Mouse (Mus musculus) lung, postnatal 14 days (tissue): ENCODE measurements at regions not wholly inside any gene's neighbourhood (a gene's known extent, or its start where the extent isn't known, plus 50 kb on each side); places are given as distances from the start of the nearest gene placed in this dataset.
"Not testable (repeated sequence)": the region's sequence is repeated elsewhere in the genome, so short reads cannot be mapped to it uniquely, and the experiment has no call there.

Experiments
- DNase-seq: peaks from one replicate; pipeline ENCODE4 v3.0.0; 2021

DNA sequence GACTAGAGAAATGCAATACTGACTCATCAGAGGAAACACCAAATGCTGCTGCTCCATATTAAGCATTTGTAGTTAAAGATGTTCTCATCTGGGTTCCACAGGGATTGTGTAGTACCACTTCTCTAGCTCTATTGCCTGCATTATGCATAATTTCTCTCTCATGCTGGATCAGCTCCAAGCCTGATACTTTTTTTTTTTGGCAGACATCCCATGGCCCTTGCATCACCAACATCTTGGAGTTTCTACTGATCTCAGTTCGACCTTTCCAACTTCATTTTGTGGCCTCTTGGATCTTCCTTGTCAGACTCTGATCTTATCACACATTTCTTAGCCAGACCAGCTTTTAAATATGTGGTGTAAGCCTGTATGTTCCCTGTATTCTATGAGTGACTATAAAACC lies 701.1 kb upstream of the Nr2f1 start:
- no peak for DNase-seq

DNA sequence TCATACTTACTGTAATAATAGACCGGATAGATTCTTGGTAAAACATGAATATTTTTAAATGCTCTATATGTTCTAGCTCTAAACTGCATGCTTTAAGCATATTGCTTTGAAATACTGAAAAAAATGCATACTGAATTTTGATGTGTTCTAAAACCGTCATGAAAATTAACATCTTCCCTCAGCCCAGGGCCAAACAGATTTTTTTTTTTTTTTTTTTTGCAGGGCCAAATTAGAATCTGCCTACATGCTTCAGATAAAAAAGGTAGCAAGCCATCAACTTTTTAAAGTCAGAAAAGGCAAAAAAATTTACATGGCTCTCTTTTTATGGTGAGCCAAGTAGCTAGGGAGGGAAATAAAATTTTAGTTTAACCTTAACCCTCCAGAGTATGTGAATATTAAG lies 692.7 kb upstream of the Nr2f1 start:
- DNase-seq, result no peak

DNA sequence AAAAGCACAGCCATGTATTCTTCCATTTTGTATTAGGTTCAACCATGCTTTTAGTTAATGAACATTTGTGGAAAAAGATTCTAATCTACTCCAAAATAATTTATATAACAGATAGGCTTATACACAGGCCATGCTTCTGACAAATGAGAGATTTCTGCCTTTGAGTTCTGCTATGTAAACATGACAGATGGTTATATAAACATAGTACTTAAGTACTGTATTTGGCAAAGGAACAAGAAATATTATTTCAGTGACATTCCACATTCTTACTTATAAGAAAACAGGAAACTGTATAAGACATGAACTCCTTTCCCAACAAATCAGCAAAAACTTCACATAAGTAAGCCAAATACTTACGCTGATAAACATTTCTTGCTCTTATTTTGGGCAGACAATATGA lies 683.5 kb upstream of the Nr2f1 start:
- DNase-seq, result no peak

DNA sequence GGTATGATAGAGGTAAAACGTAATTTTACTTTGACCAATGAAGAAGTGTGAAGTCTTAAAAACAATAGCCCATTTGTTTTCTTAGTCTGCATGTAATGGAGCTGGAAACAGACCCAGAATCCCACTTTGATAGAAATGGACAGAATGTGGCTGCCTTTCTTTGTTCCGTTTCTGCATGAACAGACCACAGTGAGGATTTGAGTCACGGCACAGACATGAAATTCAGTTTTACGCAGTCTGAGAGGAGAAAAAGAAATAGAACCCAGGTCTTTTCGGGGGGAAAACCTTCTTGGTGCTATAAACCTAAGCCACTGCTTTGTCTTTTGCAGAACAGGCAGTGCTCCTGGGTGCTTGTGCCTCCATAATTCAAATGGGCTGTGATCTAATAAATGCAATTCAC lies 673.0 kb upstream of the Nr2f1 start:
- DNase-seq, result no peak

DNA sequence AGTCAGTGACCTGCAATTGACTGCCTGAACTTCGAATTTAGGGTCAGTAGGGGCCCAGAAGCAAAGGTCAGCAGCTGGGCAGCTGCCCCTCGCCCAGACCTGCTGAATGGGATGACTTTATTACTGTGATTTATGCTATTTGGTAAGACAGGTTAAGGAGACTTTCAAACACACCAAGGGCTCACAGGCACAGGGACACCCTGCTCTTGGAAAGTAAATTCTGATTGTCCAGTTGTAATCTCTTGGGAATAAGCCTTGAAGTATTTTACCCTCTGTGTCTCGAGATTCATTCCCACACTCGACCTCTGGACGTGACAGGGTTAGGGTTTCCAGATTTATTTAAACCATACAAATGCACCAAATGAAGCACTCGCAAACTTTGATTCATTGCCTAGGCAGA lies 672.4 kb upstream of the Nr2f1 start:
- DNase-seq, result no peak

DNA sequence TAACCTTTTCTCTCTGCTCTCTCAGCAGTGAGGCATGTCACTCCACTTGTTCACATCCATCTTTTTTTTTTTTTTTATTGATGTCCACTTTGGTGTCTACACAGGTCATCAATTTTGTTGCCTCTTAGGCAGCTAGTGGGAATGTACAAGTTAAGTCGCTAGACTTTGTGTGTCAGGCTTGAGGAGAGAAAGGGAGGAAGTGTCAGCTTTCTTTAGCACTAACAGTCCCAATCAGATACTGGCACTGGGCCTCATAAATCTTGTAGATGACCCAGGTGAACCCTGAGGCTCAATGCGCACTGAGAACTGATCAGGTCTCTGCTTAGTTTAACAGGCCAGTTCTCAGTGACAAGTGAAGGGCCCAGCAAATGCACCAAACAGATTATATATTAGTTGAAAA lies 671.7 kb upstream of the Nr2f1 start:
- no peak for DNase-seq

DNA sequence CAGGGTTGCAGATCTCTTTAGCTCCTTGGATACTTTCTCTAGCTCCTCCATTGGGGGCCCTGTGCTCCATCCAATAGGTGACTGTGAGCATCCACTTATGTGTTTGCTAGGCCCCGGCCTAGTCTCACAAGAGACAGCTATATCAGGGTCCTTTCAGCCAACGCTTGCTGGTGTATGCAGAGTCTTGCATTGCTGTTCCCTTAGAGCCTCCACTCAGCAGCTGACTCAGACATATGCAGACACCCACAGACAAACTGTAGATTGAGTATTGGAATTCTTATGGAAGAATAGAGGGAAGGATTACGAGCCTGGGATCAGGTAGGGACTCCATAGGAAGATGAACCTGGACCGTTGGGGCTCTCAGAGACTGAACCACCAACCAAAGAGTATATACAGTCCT lies 624.8 kb upstream of the Nr2f1 start:
- not testable (repeated sequence) for DNase-seq

DNA sequence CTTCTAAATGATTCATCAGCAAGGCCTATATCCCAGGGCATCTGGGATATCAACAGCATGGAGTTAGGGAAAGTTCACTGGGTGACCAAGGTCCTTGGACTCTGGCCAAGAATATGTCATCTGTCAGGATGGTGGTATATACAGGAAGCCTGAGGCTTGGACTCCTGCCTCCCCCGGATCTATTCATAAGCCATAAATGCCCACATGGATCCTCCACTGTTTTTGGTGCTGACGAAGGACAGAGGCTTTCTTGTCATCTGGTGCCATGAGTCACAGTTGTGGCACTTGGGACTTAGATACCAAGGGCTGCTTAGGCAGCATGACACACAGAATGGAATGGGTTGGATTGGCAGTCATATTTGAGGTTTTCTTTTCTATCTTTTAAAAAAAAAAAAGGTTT lies 610.1 kb upstream of the Nr2f1 start:
- DNase-seq, result peak; percentile 1

DNA sequence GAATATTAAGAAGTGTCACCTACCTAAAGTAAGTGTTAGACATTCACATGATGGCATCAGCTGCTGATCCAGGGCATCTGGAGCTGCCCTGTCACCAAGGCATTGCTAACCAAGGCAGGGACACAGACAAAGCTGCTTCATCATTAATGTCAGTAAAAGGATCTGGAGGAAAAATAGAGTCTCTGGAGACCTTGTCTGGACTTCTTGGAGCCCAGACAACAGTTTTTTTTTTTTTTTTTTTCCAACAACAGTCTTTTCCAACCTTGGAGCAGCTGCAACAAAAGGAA lies 603.2 kb upstream of the Nr2f1 start:
- no peak for DNase-seq

DNA sequence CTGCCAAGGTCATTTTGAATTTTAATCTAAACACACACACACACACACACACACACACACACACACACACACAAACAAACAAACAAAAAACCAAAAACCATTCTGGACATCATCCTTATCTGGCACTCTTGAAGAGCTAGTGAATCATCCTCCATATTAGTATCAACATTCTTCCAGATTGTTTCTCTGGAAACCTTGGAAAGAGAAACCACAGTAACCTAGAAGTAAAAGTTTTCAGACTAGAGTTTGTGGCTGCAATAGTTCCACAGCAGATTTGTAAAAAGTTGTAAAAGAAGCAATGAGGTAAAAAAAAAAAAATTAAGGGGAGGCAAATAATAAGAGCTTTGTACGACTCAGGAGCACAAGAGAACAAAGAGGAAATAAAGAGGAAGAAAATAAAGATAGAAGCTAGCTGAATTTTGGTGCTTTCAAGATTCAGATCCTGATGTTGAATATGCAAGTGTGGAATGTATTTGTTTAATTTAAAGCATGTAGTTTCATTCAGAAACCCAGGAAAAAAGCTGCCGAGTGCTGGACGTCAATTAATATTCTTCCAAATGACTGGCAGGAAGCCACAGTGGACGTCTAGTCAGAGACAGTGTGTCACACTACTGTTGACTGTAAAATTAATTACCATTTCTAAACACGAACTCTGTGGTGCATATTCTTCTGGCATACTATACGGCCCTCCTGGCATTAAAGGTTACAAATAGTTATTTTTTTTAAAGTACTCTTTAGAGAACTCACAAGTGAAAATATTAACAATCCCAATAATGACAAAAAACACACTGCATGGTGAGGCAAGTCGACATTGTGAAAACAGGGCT lies 602.7 kb upstream of the Nr2f1 start:
- no peak for DNase-seq

DNA sequence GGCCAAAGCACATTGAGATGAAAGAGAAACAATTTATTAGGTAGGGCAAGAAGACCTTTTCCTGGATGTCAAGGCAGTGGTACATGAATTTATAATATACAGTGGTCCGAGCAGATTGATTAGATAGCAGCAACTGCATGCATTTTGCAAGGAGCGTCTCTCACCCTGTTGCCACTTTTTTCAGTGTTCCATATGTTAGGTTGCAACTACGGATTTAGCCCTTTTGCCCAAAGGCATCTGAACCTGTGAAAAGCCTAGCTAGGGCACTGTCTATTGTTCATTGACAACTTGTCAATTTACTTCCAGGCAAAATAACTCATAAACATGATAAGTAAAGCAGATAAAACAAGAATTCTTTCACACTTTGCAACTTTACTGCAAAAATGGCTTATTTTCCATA lies 600.1 kb upstream of the Nr2f1 start:
- DNase-seq, result no peak

DNA sequence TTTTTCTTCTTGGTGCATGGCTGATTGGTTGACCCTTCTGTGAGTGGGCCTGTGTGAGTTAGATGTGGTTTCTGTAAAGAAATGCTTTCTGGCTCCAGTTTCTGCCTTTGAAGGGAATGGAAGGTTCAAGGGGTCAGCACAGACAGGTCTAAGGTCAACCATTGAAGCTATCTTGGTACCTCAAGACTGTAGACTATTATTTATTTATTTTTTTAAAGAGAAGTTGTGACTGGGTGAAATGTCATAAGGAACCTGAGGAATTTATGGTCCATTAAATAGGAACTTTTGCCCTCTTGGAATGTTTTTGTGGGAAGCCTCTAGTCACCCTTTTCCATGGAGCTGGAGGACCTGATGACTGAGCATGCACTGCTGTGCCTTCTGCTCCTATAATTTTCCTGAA lies 595.7 kb upstream of the Nr2f1 start:
- no peak for DNase-seq

DNA sequence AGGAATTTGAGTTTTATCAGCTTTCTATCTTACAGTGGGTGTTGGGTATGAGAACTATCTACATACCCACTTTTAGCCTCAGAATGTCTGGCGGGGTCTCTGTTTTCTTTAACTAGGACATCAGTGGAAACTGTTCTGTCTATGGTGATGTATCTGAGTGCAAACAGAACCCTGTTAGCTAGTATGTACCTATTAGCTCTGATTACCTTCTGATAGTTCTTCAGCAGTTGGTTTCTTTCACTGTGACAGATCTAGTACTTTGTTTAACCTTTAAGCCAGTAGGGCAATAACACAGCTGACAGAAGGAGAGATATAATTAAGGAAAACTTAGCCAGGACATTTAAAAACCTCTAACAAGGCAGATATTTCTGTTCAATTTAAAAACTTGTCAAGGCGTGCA lies 584.7 kb upstream of the Nr2f1 start:
- no peak for DNase-seq

DNA sequence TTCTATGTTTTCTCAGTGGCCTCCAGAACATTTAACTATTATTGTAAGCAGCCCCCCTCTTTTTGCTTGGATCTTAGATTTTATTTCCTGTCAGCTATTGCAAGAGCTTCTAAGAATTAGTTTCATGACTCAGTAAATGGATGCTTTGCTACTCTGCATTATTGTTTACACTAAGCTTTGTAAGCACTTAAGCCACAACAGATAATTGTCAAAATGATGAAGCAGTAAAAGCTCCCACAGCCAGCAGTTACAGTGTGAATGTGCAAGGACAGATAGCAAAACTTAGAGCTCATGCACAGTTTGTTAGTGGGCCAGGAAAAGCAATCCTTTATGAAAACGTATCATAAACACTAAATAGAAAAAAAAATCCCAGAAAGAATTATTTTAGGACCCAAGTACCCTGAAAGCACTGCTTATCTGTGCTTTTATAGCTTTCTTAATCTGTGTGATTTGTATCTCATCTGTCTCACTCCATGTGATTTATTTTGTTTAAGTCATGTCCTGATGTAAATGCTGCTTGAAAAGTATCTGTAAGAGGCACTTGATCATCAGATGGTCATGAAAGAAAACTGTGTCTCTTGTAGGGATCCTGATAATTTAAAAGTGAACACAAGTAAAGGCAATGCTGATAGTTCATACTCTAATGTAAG lies 584.2 kb upstream of the Nr2f1 start:
- no peak for DNase-seq
